Mouse (Mus musculus): ENCODE measurements around the gene Gm49387. TPM values are rescaled to one million over a fixed set of nuclear protein-coding genes. Genes with fewer than 3 reads are reported as not detected.
A peak's percentile ranks its signal among the peaks of the same experiment; 100 is the strongest.

The Gm49387 gene
- polyA plus RNA-seq, 1 experiment from 2014 or later: 0.52 TPM

- peak; percentile 25; the same call in 1 of the 2 replicates for TF ChIP-seq CTCF (IDR thresholded peaks at IDR 0.05; ENCODE audit: low read depth)
- TF ChIP-seq EP300 (optimal IDR thresholded peaks at IDR 0.05): no peak
- Histone ChIP-seq H3K36me3 (ENCODE audit: control insufficient read depth, insufficient read depth, low read length) (no peaks in the 10 kb centered on the region), H3K9me3 (ENCODE audit: control insufficient read depth, low read length) (no peaks in the 10 kb centered on the region), H3K27me3 (ENCODE audit: control insufficient read depth, insufficient read depth, low read length) (no peaks in the 10 kb centered on the region), H3K4me3 (ENCODE audit: low read depth, low read length) (no peak overlapping the region), H3K27ac (replicated peaks) (peak overlapping the region; percentile 84), H3K4me2 (replicated peaks; ENCODE audit: low read depth) (peak overlapping the region; percentile 27; the same call in 1 of the 2 replicates), H3K4me1 (replicated peaks; ENCODE audit: control insufficient read depth, insufficient read depth) (peaks cover 9% of the 10 kb centered on the region), H3K9ac (ENCODE audit: low read length) (peak overlapping the region; percentile 31; the same call in 1 of the 2 replicates)
- 25% methylated on average over 13 of the region's 13 CpGs for WGBS
- ATAC-seq (ENCODE audit: low FRiP score, low TSS enrichment) (peak; percentile 75), DNase-seq (ENCODE audit: low spot score) (peak; percentile 55)
These were observed 28.5 kb upstream of the Gm49387 start for GRCm38 (mm10) chr14:31669161-31669611.

GRCm38 (mm10) chr14:31668326-31668725, 27.6 kb upstream of the Gm49387 start:
- Histone ChIP-seq H3K9me3 (ENCODE audit: control insufficient read depth, low read length) (no peaks in the 10 kb centered on the region), H3K36me3 (ENCODE audit: control insufficient read depth, insufficient read depth, low read length) (no peaks in the 10 kb centered on the region), H3K9ac (ENCODE audit: low read length) (no peak overlapping the region), H3K27me3 (ENCODE audit: control insufficient read depth, insufficient read depth, low read length) (no peaks in the 10 kb centered on the region), H3K27ac (replicated peaks) (peak overlapping the region; percentile 49; the same call in 1 of the 2 replicates), H3K4me1 (replicated peaks; ENCODE audit: control insufficient read depth, insufficient read depth) (peaks cover 15% of the 10 kb centered on the region), H3K4me2 (replicated peaks; ENCODE audit: low read depth) (no peak overlapping the region), H3K4me3 (ENCODE audit: low read depth, low read length) (no peak overlapping the region)
- no peak for ATAC-seq (ENCODE audit: low FRiP score, low TSS enrichment)
- DNase-seq (ENCODE audit: low spot score): no peak
- TF ChIP-seq EP300 (optimal IDR thresholded peaks at IDR 0.05) (no peak), CTCF (IDR thresholded peaks at IDR 0.05; ENCODE audit: low read depth) (no peak)
- WGBS: 76% methylated on average over 13 of the region's 13 CpGs

GRCm38 (mm10) chr14:31667741-31668140, 27.1 kb upstream of the Gm49387 start:
- WGBS: 75% methylated on average over 6 of the region's 6 CpGs

GRCm38 (mm10) chr14:31666931-31667705, 26.4 kb upstream of the Gm49387 start:
- peaks cover 26% of the 10 kb centered on the region for H3K4me1 ChIP-seq (replicated peaks; ENCODE audit: control insufficient read depth, insufficient read depth)
- WGBS: 94% methylated on average over 28 of the region's 28 CpGs
- no peak for DNase-seq (ENCODE audit: low spot score)

More at GRCm38 (mm10) chr14:31667741-31668140, 27.1 kb upstream of the Gm49387 start:
- no peak overlapping the region for H3K4me3 ChIP-seq (ENCODE audit: low read depth, low read length)
- H3K4me2 ChIP-seq (replicated peaks; ENCODE audit: low read depth): no peak overlapping the region
- H3K27ac ChIP-seq (replicated peaks): no peak overlapping the region
- no peaks in the 10 kb centered on the region for H3K36me3 ChIP-seq (ENCODE audit: control insufficient read depth, insufficient read depth, low read length)
- ATAC-seq (ENCODE audit: low FRiP score, low TSS enrichment) (no peak), DNase-seq (ENCODE audit: low spot score) (no peak)
- H3K9ac ChIP-seq (ENCODE audit: low read length): no peak overlapping the region
- peaks cover 20% of the 10 kb centered on the region for H3K4me1 ChIP-seq (replicated peaks; ENCODE audit: control insufficient read depth, insufficient read depth)
- TF ChIP-seq CTCF (IDR thresholded peaks at IDR 0.05; ENCODE audit: low read depth): no peak
- H3K27me3 ChIP-seq (ENCODE audit: control insufficient read depth, insufficient read depth, low read length): no peaks in the 10 kb centered on the region
- H3K9me3 ChIP-seq (ENCODE audit: control insufficient read depth, low read length): no peaks in the 10 kb centered on the region

GRCm38 (mm10) chr14:31665566-31665940, 24.9 kb upstream of the Gm49387 start:
- no peak overlapping the region for H3K4me2 ChIP-seq (replicated peaks; ENCODE audit: low read depth)
- DNase-seq (ENCODE audit: low spot score) (no peak), ATAC-seq (ENCODE audit: low FRiP score, low TSS enrichment) (no peak)
- H3K9me3 ChIP-seq (ENCODE audit: control insufficient read depth, low read length): no peaks in the 10 kb centered on the region
- H3K27ac ChIP-seq (replicated peaks): peak overlapping the region; percentile 99
- H3K4me1 ChIP-seq (replicated peaks; ENCODE audit: control insufficient read depth, insufficient read depth): peaks cover 31% of the 10 kb centered on the region
- H3K9ac ChIP-seq (ENCODE audit: low read length): no peak overlapping the region
- no peaks in the 10 kb centered on the region for H3K27me3 ChIP-seq (ENCODE audit: control insufficient read depth, insufficient read depth, low read length)
- H3K4me3 ChIP-seq (ENCODE audit: low read depth, low read length): no peak overlapping the region
- TF ChIP-seq CTCF (IDR thresholded peaks at IDR 0.05; ENCODE audit: low read depth) (no peak), EP300 (optimal IDR thresholded peaks at IDR 0.05) (no peak)
- WGBS: 67% methylated on average over 4 of the region's 4 CpGs
- no peaks in the 10 kb centered on the region for H3K36me3 ChIP-seq (ENCODE audit: control insufficient read depth, insufficient read depth, low read length)

More at GRCm38 (mm10) chr14:31666931-31667705, 26.4 kb upstream of the Gm49387 start:
- TF ChIP-seq EP300 (optimal IDR thresholded peaks at IDR 0.05) (no peak), CTCF (IDR thresholded peaks at IDR 0.05; ENCODE audit: low read depth) (no peak)
- H3K9ac ChIP-seq (ENCODE audit: low read length): no peak overlapping the region
- H3K27ac ChIP-seq (replicated peaks): no peak overlapping the region
- H3K4me2 ChIP-seq (replicated peaks; ENCODE audit: low read depth): no peak overlapping the region
- H3K36me3 ChIP-seq (ENCODE audit: control insufficient read depth, insufficient read depth, low read length): no peaks in the 10 kb centered on the region
- no peaks in the 10 kb centered on the region for H3K27me3 ChIP-seq (ENCODE audit: control insufficient read depth, insufficient read depth, low read length)
- ATAC-seq (ENCODE audit: low FRiP score, low TSS enrichment): no peak
- no peak overlapping the region for H3K4me3 ChIP-seq (ENCODE audit: low read depth, low read length)
- no peaks in the 10 kb centered on the region for H3K9me3 ChIP-seq (ENCODE audit: control insufficient read depth, low read length)

All from stomach, postnatal 0 days (tissue).